Mouse (Mus musculus): ENCODE measurements around the gene Foxo6. TPM values are rescaled to one million over a fixed set of nuclear protein-coding genes. Genes with fewer than 3 reads are reported as not detected.

Foxo6 gene
- polyA plus RNA-seq, 1 experiment from 2014 or later: 1.0 TPM

DNA sequence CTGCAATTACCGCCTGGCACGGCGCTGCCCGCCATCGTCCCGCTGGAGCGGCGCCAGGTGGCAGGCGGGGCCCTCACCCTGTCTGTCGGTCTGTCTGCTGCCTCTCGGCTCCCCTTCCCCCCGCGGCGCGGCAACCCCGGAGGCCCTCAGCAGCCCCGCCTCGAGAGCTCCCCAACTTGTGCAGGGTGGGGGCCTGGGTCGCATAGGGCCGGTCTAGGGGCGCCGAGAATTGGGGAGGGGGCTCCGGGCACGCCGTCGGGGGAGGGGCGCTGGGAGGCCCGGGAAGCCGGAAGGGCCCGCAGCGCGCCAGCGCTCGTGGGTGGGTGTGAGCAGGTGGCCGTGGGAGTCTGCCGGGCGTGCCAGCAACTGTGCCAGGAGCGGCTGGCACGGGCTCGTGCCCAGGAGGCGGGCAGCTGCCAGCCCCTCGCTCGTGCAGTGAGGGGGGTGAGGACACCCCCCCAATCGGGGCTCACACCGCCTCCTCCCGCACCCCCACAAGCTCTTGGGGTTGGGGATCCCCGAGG, 4.5 kb downstream of the Foxo6 start:
- no peaks in the 10 kb centered on the region for H3K9me3 ChIP-seq
- peaks cover 85% of the 10 kb centered on the region for H3K4me1 ChIP-seq (replicated peaks)
- H3K27me3 ChIP-seq: peaks cover 70% of the 10 kb centered on the region
- under 1% methylated on average over 40 of the region's 47 CpGs for WGBS
- peak overlapping the region; percentile 79 for H3K4me3 ChIP-seq
- peak overlapping the region; percentile 83 for H3K27ac ChIP-seq (replicated peaks)
- peak overlapping the region; percentile 67 for H3K9ac ChIP-seq
- peak; percentile 66 for ATAC-seq (ENCODE audit: low read depth)
- peak overlapping the region; percentile 97 for H3K4me2 ChIP-seq
- H3K36me3 ChIP-seq: no peaks in the 10 kb centered on the region

- H3K36me3 ChIP-seq: no peaks in the 10 kb centered on the region
- H3K4me2 ChIP-seq: no peak overlapping the region
- H3K27me3 ChIP-seq: peaks cover 72% of the 10 kb centered on the region
- no peaks in the 10 kb centered on the region for H3K9me3 ChIP-seq
- ATAC-seq (ENCODE audit: low read depth): no peak
- H3K27ac ChIP-seq (replicated peaks): 0 out of 2 replicates have a peak overlapping the region, but pooled peaks have one; percentile 13
- H3K4me3 ChIP-seq: no peak overlapping the region
- H3K4me1 ChIP-seq (replicated peaks): peaks cover 94% of the 10 kb centered on the region
- no peak overlapping the region for H3K9ac ChIP-seq
- 51% methylated on average over 3 of the region's 3 CpGs for WGBS
Observed at GRCm38 (mm10) chr4:120281011-120281410, 6.1 kb downstream of the Foxo6 start.

DNA sequence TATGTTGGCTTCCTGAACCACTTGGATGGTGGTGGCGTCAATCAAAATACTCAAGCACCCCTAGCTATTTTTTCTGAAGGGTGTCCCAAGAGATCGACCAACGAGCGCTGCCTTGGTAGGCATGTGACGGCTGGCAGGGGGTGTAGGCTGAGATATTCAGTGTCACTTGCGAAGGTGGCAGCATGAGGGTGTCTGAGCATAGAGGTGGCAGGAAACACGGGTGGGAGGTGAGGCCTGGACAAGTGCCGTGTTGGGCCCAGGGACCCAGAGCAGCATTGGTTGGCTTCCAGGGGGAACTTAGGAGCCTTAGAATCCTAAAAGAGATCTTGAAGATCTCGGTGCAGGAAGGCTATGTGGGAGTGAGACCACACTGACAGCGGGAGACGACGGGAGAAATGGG, 6.7 kb downstream of the Foxo6 start:
- Histone ChIP-seq H3K4me3 (no peak overlapping the region), H3K9ac (no peak overlapping the region), H3K27ac (replicated peaks) (no peak overlapping the region), H3K27me3 (peaks cover 71% of the 10 kb centered on the region), H3K9me3 (no peaks in the 10 kb centered on the region), H3K36me3 (no peaks in the 10 kb centered on the region), H3K4me1 (replicated peaks) (peaks cover 88% of the 10 kb centered on the region), H3K4me2 (no peak overlapping the region)
- ATAC-seq (ENCODE audit: low read depth): no peak
- WGBS: 72% methylated on average over 12 of the region's 12 CpGs

- no peak overlapping the region for H3K4me3 ChIP-seq
- ATAC-seq (ENCODE audit: low read depth): peak; percentile 42; the same call in 1 of the 2 replicates
- no peaks in the 10 kb centered on the region for H3K36me3 ChIP-seq
- H3K27me3 ChIP-seq: peaks cover 70% of the 10 kb centered on the region
- peaks cover 87% of the 10 kb centered on the region for H3K4me1 ChIP-seq (replicated peaks)
- H3K27ac ChIP-seq (replicated peaks): peak overlapping the region; percentile 42
- no peak overlapping the region for H3K4me2 ChIP-seq
- no peaks in the 10 kb centered on the region for H3K9me3 ChIP-seq
- H3K9ac ChIP-seq: 0 out of 2 replicates have a peak overlapping the region, but pooled peaks have one; percentile 10
- WGBS: 14% methylated on average over 4 of the region's 4 CpGs
Observed at GRCm38 (mm10) chr4:120277255-120277928, 9.8 kb downstream of the Foxo6 start.

DNA sequence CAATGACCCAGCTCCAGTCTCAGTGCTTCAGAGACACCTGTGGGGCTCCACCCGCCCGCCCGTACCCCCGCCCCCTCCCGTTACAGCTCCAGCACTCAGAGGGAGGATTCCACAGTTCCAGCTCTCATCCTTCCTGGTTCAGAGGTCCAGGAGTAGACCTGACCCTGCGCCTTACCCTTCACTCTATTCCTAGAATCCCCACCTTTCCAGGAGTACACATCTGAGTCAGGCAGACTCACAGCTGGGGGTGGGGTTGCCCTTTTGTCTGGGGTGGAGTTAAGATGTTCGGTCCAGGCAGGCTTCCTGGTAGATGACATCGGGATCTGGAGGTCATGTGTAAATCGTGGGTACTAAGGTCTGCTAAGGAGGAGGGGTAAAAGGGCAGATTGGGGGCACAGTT, 11.7 kb downstream of the Foxo6 start:
- Histone ChIP-seq H3K27me3 (peaks cover 72% of the 10 kb centered on the region), H3K27ac (replicated peaks) (no peak overlapping the region), H3K9me3 (no peaks in the 10 kb centered on the region), H3K36me3 (no peaks in the 10 kb centered on the region), H3K4me2 (no peak overlapping the region), H3K9ac (no peak overlapping the region), H3K4me3 (no peak overlapping the region), H3K4me1 (replicated peaks) (peaks cover 86% of the 10 kb centered on the region)
- WGBS: 79% methylated on average over 9 of the region's 9 CpGs
- no peak for ATAC-seq (ENCODE audit: low read depth)

- no peak overlapping the region for H3K27ac ChIP-seq (replicated peaks)
- H3K9me3 ChIP-seq: no peaks in the 10 kb centered on the region
- no peak overlapping the region for H3K9ac ChIP-seq
- no peaks in the 10 kb centered on the region for H3K36me3 ChIP-seq
- H3K4me1 ChIP-seq (replicated peaks): peaks cover 88% of the 10 kb centered on the region
- no peak overlapping the region for H3K4me3 ChIP-seq
- no peak overlapping the region for H3K4me2 ChIP-seq
- ATAC-seq (ENCODE audit: low read depth): no peak
- WGBS: 40% methylated on average over 7 of the region's 7 CpGs
- H3K27me3 ChIP-seq: peaks cover 75% of the 10 kb centered on the region
Observed at GRCm38 (mm10) chr4:120273594-120273993, 13.6 kb downstream of the Foxo6 start.

GRCm38 (mm10) chr4:120271886-120272580, 15.1 kb downstream of the Foxo6 start:
- H3K4me2 ChIP-seq: no peak overlapping the region
- WGBS: 68% methylated on average over 6 of the region's 6 CpGs
- no peaks in the 10 kb centered on the region; the same call in 1 of the 2 replicates for H3K36me3 ChIP-seq
- H3K4me3 ChIP-seq: no peak overlapping the region
- no peaks in the 10 kb centered on the region for H3K9me3 ChIP-seq
- H3K27ac ChIP-seq (replicated peaks): 0 out of 2 replicates have a peak overlapping the region, but pooled peaks have one; percentile 20
- peaks cover 85% of the 10 kb centered on the region for H3K27me3 ChIP-seq
- peaks cover 92% of the 10 kb centered on the region for H3K4me1 ChIP-seq (replicated peaks)
- 0 out of 2 replicates have a peak, but pooled peaks have one; percentile 13 for ATAC-seq (ENCODE audit: low read depth)
- no peak overlapping the region for H3K9ac ChIP-seq

- 57% methylated on average over 8 of the region's 8 CpGs for WGBS
- no peak overlapping the region for H3K27ac ChIP-seq (replicated peaks)
Observed at GRCm38 (mm10) chr4:120271208-120271607, 15.9 kb downstream of the Foxo6 start.

GRCm38 (mm10) chr4:120270937-120271199, 16.3 kb downstream of the Foxo6 start:
- no peaks in the 10 kb centered on the region; the same call in 1 of the 2 replicates for H3K36me3 ChIP-seq
- H3K9me3 ChIP-seq: no peaks in the 10 kb centered on the region
- H3K4me1 ChIP-seq (replicated peaks): peaks cover 83% of the 10 kb centered on the region
- no peak overlapping the region for H3K27ac ChIP-seq (replicated peaks)
- H3K9ac ChIP-seq: no peak overlapping the region
- no peak for ATAC-seq (ENCODE audit: low read depth)
- peaks cover 89% of the 10 kb centered on the region for H3K27me3 ChIP-seq
- H3K4me2 ChIP-seq: no peak overlapping the region
- no peak overlapping the region for H3K4me3 ChIP-seq
- 30% methylated on average over 4 of the region's 4 CpGs for whole genome bisulfite sequencing

More at GRCm38 (mm10) chr4:120271208-120271607, 15.9 kb downstream of the Foxo6 start:
- no peak for ATAC-seq (ENCODE audit: low read depth)
- Histone ChIP-seq H3K4me3 (no peak overlapping the region), H3K9me3 (no peaks in the 10 kb centered on the region), H3K4me1 (replicated peaks) (peaks cover 85% of the 10 kb centered on the region), H3K4me2 (no peak overlapping the region), H3K9ac (no peak overlapping the region), H3K27me3 (peaks cover 89% of the 10 kb centered on the region), H3K36me3 (no peaks in the 10 kb centered on the region; the same call in 1 of the 2 replicates)

DNA sequence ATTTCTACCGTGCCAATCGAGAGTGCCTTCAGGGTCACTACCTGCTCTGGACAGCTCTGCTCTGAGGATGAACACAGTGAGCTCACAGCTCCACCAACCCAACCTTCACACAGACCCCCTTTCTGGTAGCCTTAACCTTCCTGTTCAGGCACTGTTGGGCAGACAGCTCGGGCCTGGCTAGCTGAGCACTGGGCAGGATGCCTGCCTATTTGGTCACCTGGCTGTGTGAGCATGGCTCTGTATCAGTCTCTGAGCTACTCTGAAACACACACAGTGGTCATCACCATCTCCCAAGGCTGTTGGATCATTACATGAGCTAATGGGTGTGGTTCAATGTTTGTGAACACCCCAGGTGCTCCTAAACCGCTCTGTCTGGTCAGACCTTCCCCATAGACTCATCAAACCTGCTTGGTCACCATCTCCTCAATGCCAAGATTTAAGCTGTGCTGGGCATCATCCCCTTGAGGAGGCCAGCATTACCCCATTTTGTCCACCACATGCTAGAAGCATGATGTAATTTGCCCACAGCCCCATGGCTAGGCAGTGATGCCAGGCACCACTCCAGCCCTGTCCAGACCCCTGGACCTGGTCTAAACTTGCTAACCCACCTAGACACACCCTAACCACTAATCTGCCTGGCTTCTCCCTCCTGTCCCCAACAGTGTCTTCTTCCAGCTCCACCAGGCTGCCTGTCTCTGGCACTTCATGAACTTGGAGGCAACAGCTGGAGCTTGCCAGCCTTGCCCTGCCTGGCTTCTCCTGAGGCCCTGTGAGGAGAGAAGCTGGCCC, 16.8 kb downstream of the Foxo6 start:
- peaks cover 91% of the 10 kb centered on the region for H3K27me3 ChIP-seq
- peak overlapping the region; percentile 52; the same call in 1 of the 2 replicates for H3K27ac ChIP-seq (replicated peaks)
- peaks cover 83% of the 10 kb centered on the region for H3K4me1 ChIP-seq (replicated peaks)
- no peak for ATAC-seq (ENCODE audit: low read depth)
- H3K36me3 ChIP-seq: no peaks in the 10 kb centered on the region; the same call in 1 of the 2 replicates
- no peak overlapping the region for H3K9ac ChIP-seq
- H3K4me2 ChIP-seq: 0 out of 2 replicates have a peak overlapping the region, but pooled peaks have one; percentile 58
- H3K9me3 ChIP-seq: no peaks in the 10 kb centered on the region
- WGBS: 69% methylated on average over 4 of the region's 4 CpGs
- H3K4me3 ChIP-seq: no peak overlapping the region

DNA sequence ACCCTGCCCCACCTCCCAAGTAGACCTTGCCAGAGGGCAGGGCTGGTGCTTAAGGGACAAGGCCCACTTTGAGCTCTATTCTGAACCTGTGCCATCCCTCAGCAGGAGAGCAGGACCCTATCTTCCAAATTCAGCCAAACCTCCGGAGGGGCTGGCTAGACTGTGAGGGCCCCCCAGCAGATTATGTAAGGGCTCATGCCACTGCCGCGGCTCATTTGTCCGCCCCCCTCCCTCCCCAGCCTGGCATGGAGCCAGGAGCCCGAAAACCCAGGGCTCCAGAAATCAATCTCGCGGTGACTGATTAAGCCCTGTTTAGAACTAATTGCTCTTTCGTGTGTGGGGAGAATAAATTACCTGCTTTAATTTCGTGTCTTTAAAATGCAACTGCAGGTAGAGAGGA, 17.7 kb downstream of the Foxo6 start:
- WGBS: 5% methylated on average over 9 of the region's 9 CpGs
- Histone ChIP-seq H3K27ac (replicated peaks) (peak overlapping the region; percentile 52), H3K36me3 (no peaks in the 10 kb centered on the region; the same call in 1 of the 2 replicates), H3K9me3 (no peaks in the 10 kb centered on the region), H3K4me2 (peak overlapping the region; percentile 58), H3K4me3 (no peak overlapping the region), H3K4me1 (replicated peaks) (peaks cover 74% of the 10 kb centered on the region), H3K27me3 (peaks cover 92% of the 10 kb centered on the region), H3K9ac (peak overlapping the region; percentile 47; the same call in 1 of the 2 replicates)
- peak; percentile 29 for ATAC-seq (ENCODE audit: low read depth)

Measured in neural tube, embryonic 13.5 days (tissue).